Mouse (Mus musculus): ENCODE measurements around the gene Hoxd4.

Gene Hoxd4

GRCm38 (mm10) chr2:74711721-74712621 lies at the start of gene Hoxd4, which contains the start of gene Hoxd3:
TSS of gene Hoxd4 (plus strand) at chr2:74711929.
TSS of gene Hoxd3 (plus strand) at chr2:74711927.
- DNase-seq = peak in 1 of 2 experiments; percentile 31

GRCm38 (mm10) chr2:74663291-74663925 lies 48.3 kb upstream of the Hoxd4 start:
- DNase-seq = peak; percentile 84 to 85

GRCm38 (mm10) chr2:74666411-74666810 lies 45.3 kb upstream of the Hoxd4 start:
- DNase-seq = no peak

GRCm38 (mm10) chr2:74667191-74667841 lies 44.4 kb upstream of the Hoxd4 start:
- DNase-seq = no peak

- no peak for DNase-seq
Measured at GRCm38 (mm10) chr2:74667842-74668357, 43.8 kb upstream of the Hoxd4 start, which contains the start of gene Hoxd13. TSS of gene Hoxd13 (plus strand) at chr2:74668310.

GRCm38 (mm10) chr2:74668370-74669229 lies 43.1 kb upstream of the Hoxd4 start:
- no peak for DNase-seq

- DNase-seq = peak in 1 of 2 experiments; percentile 1
Measured at GRCm38 (mm10) chr2:74669230-74669578, 42.5 kb upstream of the Hoxd4 start.

GRCm38 (mm10) chr2:74669650-74670235 lies 42.0 kb upstream of the Hoxd4 start:
- no peak for DNase-seq

- DNase-seq = no peak
Measured at GRCm38 (mm10) chr2:74670632-74671188, 41.0 kb upstream of the Hoxd4 start.

GRCm38 (mm10) chr2:74671847-74672246 lies 39.9 kb upstream of the Hoxd4 start:
- no peak for DNase-seq

GRCm38 (mm10) chr2:74672481-74673362 lies 39.0 kb upstream of the Hoxd4 start:
- DNase-seq = peak; percentile 84 to 85

GRCm38 (mm10) chr2:74673835-74674425 lies 37.8 kb upstream of the Hoxd4 start:
- no peak for DNase-seq

- no peak for DNase-seq
Measured at GRCm38 (mm10) chr2:74674881-74675665, 36.7 kb upstream of the Hoxd4 start, which contains the start of gene Hoxd12. TSS of gene Hoxd12 (plus strand) at chr2:74675013.

- peak in 1 of 2 experiments; percentile 23 for DNase-seq
Measured at GRCm38 (mm10) chr2:74675666-74676282, 36.0 kb upstream of the Hoxd4 start.

- DNase-seq = no peak
Measured at GRCm38 (mm10) chr2:74676376-74677052, 35.2 kb upstream of the Hoxd4 start.

- DNase-seq = no peak
Measured at GRCm38 (mm10) chr2:74677106-74677505, 34.6 kb upstream of the Hoxd4 start.

GRCm38 (mm10) chr2:74678891-74679595 lies 32.7 kb upstream of the Hoxd4 start, which contains the start of gene Hoxd11:
TSS of gene Hoxd11 (plus strand) at chr2:74679557.
- DNase-seq = peak in 1 of 2 experiments; percentile 8
